Mouse (Mus musculus) CH12.LX (cell line): ENCODE measurements at regions not wholly inside any gene's neighbourhood (a gene's known extent, or its start where the extent isn't known, plus 50 kb on each side); places are given as distances from the start of the nearest gene placed in this dataset.

ENCODE experiments used
- DNase-seq: peaks from one replicate; pipeline ENCODE4 v3.0.0-alpha.2; 2013; ENCODE audit errors: extremely low read depth
- H3K27ac ChIP-seq: 2 replicates; pipeline ENCODE4 v1.5.1; 2012; ENCODE audit warnings: low read depth, mild to moderate bottlenecking, control low read depth, moderate library complexity; ENCODE audit not compliant: insufficient read depth
- H3K27me3 ChIP-seq: replicated peaks from 2 replicates; pipeline ENCODE3; 2012; ENCODE audit warnings: inconsistent platforms
- H3K36me3 ChIP-seq, 2 experiments: replicated peaks in 1 of 2; 2 replicates each; pipeline versions ENCODE3 to v1.6.1; 2012; ENCODE audit warnings: inconsistent platforms in 1 of 2, low read length in 1 of 2, mild to moderate bottlenecking in 1 of 2, mixed read lengths in 1 of 2, moderate library complexity in 1 of 2; ENCODE audit not compliant: control insufficient read depth in 1 of 2, insufficient read depth in 1 of 2
- H3K4me1 ChIP-seq, 2 experiments: 2 replicates each; pipeline ENCODE4 v1.6.1; 2012; ENCODE audit warnings: inconsistent platforms in 1 of 2, moderate library complexity in 1 of 2; ENCODE audit not compliant: insufficient read depth in 2 of 2, control insufficient read depth in 1 of 2
- H3K4me2 ChIP-seq: 2 replicates; pipeline ENCODE4 v1.6.1; 2012; ENCODE audit warnings: low read depth, mild to moderate bottlenecking, control low read depth; ENCODE audit not compliant: poor library complexity, insufficient read depth, severe bottlenecking
- H3K4me3 ChIP-seq, 3 experiments: fragments of 150-350 bp in 1 of 3; sonication (generic) in 1 of 3; replicated peaks in 1 of 3; 2 replicates each; pipeline versions ENCODE3 to v1.5.1; 2011 to 2012; ENCODE audit warnings: low read depth in 2 of 3, low read length in 2 of 3, mild to moderate bottlenecking in 2 of 3, moderate library complexity in 2 of 3, control low read depth in 1 of 3, improper control_type of control experiment in 1 of 3, inconsistent platforms in 1 of 3, mixed read lengths in 1 of 3; ENCODE audit not compliant: poor library complexity in 1 of 3
- H3K79me2 ChIP-seq: replicated peaks from 2 replicates; pipeline ENCODE4 v1.6.1; 2012; ENCODE audit warnings: mild to moderate bottlenecking, moderate library complexity; ENCODE audit not compliant: control insufficient read depth, poor library complexity, insufficient read depth, severe bottlenecking; ENCODE audit errors: extremely low read depth
- H3K9ac ChIP-seq: 2 replicates; pipeline ENCODE4 v1.6.1; 2012; ENCODE audit warnings: low read depth, mild to moderate bottlenecking, control low read depth, moderate library complexity; ENCODE audit not compliant: insufficient read depth
- H3K9me3 ChIP-seq: replicated peaks from 2 replicates; pipeline ENCODE3; 2012; ENCODE audit warnings: low read length, inconsistent platforms, mixed read lengths
- BHLHE40 ChIP-seq: IDR thresholded peaks from 2 replicates; pipeline ENCODE4 v1.6.1; 2011; ENCODE audit warnings: mild to moderate bottlenecking, low read depth, low read length, improper control_type of control experiment
- CHD2 ChIP-seq: IDR thresholded peaks from 2 replicates; pipeline ENCODE4 v1.6.1; 2011; ENCODE audit warnings: low read length, improper control_type of control experiment
- CTCF ChIP-seq, 2 experiments: IDR thresholded peaks in 1 of 2; conservative IDR thresholded peaks in 1 of 2; 2 replicates each; pipeline ENCODE4 v1.5.1; 2011 to 2012; ENCODE audit warnings: low read depth in 2 of 2, low read length in 2 of 2, improper control_type of control experiment in 1 of 2, inconsistent platforms in 1 of 2, mild to moderate bottlenecking in 1 of 2, moderate library complexity in 1 of 2
- E2F4 ChIP-seq: IDR thresholded peaks from 2 replicates; pipeline ENCODE4 v1.6.1; 2011; ENCODE audit warnings: low read depth, low read length, improper control_type of control experiment; ENCODE audit not compliant: insufficient replicate concordance
- GABPA ChIP-seq: IDR thresholded peaks from 2 replicates; pipeline ENCODE4 v1.6.1; 2012; ENCODE audit warnings: low read depth, low read length, improper control_type of control experiment, inconsistent platforms; ENCODE audit not compliant: insufficient replicate concordance
- IRF4 ChIP-seq: IDR thresholded peaks from 2 replicates; pipeline ENCODE4 v1.6.1; 2014; ENCODE audit warnings: low read depth, mild to moderate bottlenecking, inconsistent platforms, low read length, improper control_type of control experiment
- JUN ChIP-seq: IDR thresholded peaks from 2 replicates; pipeline ENCODE4 v1.6.1; 2011; ENCODE audit warnings: low read depth, mild to moderate bottlenecking, low read length, improper control_type of control experiment, moderate library complexity; ENCODE audit not compliant: insufficient read depth
- JUND ChIP-seq: conservative IDR thresholded peaks from 2 replicates; pipeline ENCODE4 v1.6.1; 2011; ENCODE audit warnings: low read depth, low read length, improper control_type of control experiment
- MAX ChIP-seq: IDR thresholded peaks from 2 replicates; pipeline ENCODE4 v1.6.1; 2011; ENCODE audit warnings: low read length, improper control_type of control experiment
- MAZ ChIP-seq: IDR thresholded peaks from 2 replicates; pipeline ENCODE4 v1.6.1; 2012; ENCODE audit warnings: low read depth, mild to moderate bottlenecking, inconsistent platforms, low read length, improper control_type of control experiment, moderate library complexity
- MEF2A ChIP-seq: IDR thresholded peaks from 2 replicates; pipeline ENCODE4 v1.6.1; 2014; ENCODE audit warnings: low read depth, mild to moderate bottlenecking, inconsistent platforms, low read length, improper control_type of control experiment, borderline replicate concordance
- NELFE ChIP-seq: IDR thresholded peaks from 2 replicates; pipeline ENCODE4 v1.6.1; 2011; ENCODE audit warnings: low read depth, low read length, improper control_type of control experiment
- NRF1 ChIP-seq: IDR thresholded peaks from 2 replicates; pipeline ENCODE4 v1.6.1; 2014; ENCODE audit warnings: low read depth, mild to moderate bottlenecking, inconsistent platforms, low read length, improper control_type of control experiment, moderate library complexity
- POLR2AphosphoS2 ChIP-seq: IDR thresholded peaks from 2 replicates; pipeline ENCODE4 v1.6.1; 2011; ENCODE audit warnings: low read depth, low read length, improper control_type of control experiment
- RAD21 ChIP-seq: IDR thresholded peaks from 2 replicates; pipeline ENCODE4 v1.6.1; 2011; ENCODE audit warnings: low read depth, mild to moderate bottlenecking, low read length, improper control_type of control experiment, moderate library complexity
- RCOR1 ChIP-seq: conservative IDR thresholded peaks from 2 replicates; pipeline ENCODE4 v1.6.1; 2012; ENCODE audit warnings: low read depth, mild to moderate bottlenecking, inconsistent platforms, low read length, improper control_type of control experiment
- SMC3 ChIP-seq: IDR thresholded peaks from 2 replicates; pipeline ENCODE4 v1.6.1; 2011; ENCODE audit warnings: low read depth, low read length, improper control_type of control experiment
- USF2 ChIP-seq: conservative IDR thresholded peaks from 2 replicates; pipeline ENCODE4 v1.6.1; 2011; ENCODE audit warnings: low read depth, low read length, improper control_type of control experiment
- ZKSCAN1 ChIP-seq: IDR thresholded peaks from 2 replicates; pipeline ENCODE4 v1.6.1; 2012; ENCODE audit warnings: low read depth, inconsistent platforms, low read length, improper control_type of control experiment, borderline replicate concordance
- ZMIZ1 ChIP-seq: IDR thresholded peaks from 2 replicates; pipeline ENCODE4 v1.6.1; 2012; ENCODE audit warnings: low read depth, mild to moderate bottlenecking, inconsistent platforms, low read length, improper control_type of control experiment
- ZNF384 ChIP-seq: IDR thresholded peaks from 2 replicates; pipeline ENCODE4 v1.6.1; 2012; ENCODE audit warnings: low read depth, low read length, improper control_type of control experiment, inconsistent platforms
- dilution Hi-C: fragments of 300-500 bp; cut with MboI; formaldehyde crosslinking; loops from 2 replicates; pipeline ENCODE4 v1.14.3; 2020; ENCODE audit warnings: low sequenced_read_pairs; ENCODE audit not compliant: extremely low pct_unique_long_range_greater_than_20kb, extremely low pct_ligation_motif_present
- in situ Hi-C: fragments of 300-500 bp; cut with MboI; formaldehyde crosslinking; loops from 3 replicates; pipeline ENCODE4 v1.14.3; 2019; ENCODE audit warnings: low sequenced_read_pairs, low pct_ligation_motif_present, low pct_unique_long_range_greater_than_20kb, mixed read lengths

- no peaks in the 10 kb centered on the region for H3K27me3 ChIP-seq
- H3K9me3 ChIP-seq: no peaks in the 10 kb centered on the region
- no peaks in the 10 kb centered on the region for H3K36me3 ChIP-seq
- dilution Hi-C loops (no loop called here), in situ Hi-C loops (no loop called here)
- H3K79me2 ChIP-seq: no peaks in the 10 kb centered on the region
- H3K9ac ChIP-seq: no peak overlapping the region
- peaks cover 0 to 4% of the 10 kb centered on the region in 2 experiments; a peak in 1 of 4 replicates for H3K4me1 ChIP-seq
- H3K27ac ChIP-seq: no peak overlapping the region
- no peak for TF ChIP-seq CHD2
- TF ChIP-seq POLR2AphosphoS2: no peak
- TF ChIP-seq MAX: no peak
- no peak for TF ChIP-seq ZNF384
- no peak for TF ChIP-seq ZKSCAN1
- TF ChIP-seq MAZ: no peak
- no peak for TF ChIP-seq IRF4
- no peak for TF ChIP-seq NRF1
- no peak for TF ChIP-seq JUND
- no peak for DNase-seq
- H3K4me2 ChIP-seq: peak overlapping the region; percentile 55
- no peak overlapping the region for H3K4me3 ChIP-seq
Observed at GRCm38 (mm10) chr13:84663967-84664366, 441.9 kb downstream of the Tmem161b start.

- no peak overlapping the region for H3K4me2 ChIP-seq
- no peak for DNase-seq
- no peak overlapping the region for H3K9ac ChIP-seq
Observed at GRCm38 (mm10) chr13:84680971-84681370, 458.9 kb downstream of the Tmem161b start.

GRCm38 (mm10) chr13:84685930-84686329 lies 463.8 kb downstream of the Tmem161b start:
- peak; percentile 52 for DNase-seq
- dilution Hi-C loops: no loop called here
- no peak overlapping the region for H3K4me3 ChIP-seq
- no peak overlapping the region for H3K4me2 ChIP-seq
- H3K4me1 ChIP-seq: no peaks in the 10 kb centered on the region
- no peaks in the 10 kb centered on the region for H3K9me3 ChIP-seq
- no peaks in the 10 kb centered on the region for H3K79me2 ChIP-seq
- H3K9ac ChIP-seq: no peak overlapping the region
- H3K27ac ChIP-seq: no peak overlapping the region
- H3K27me3 ChIP-seq: no peaks in the 10 kb centered on the region
- in situ Hi-C loops: no loop called here
- no peaks in the 10 kb centered on the region for H3K36me3 ChIP-seq
- TF ChIP-seq JUND (no peak), SMC3 (peak; percentile 77), MEF2A (no peak), RAD21 (peak; percentile 79), CTCF (conservative IDR thresholded peaks at IDR 0.05 in 1 of 2, IDR thresholded peaks at IDR 0.05 in 1 of 2; ENCODE audit: low read depth in 2 of 2, low read length in 2 of 2) (peak; percentile 20 to 79; a peak in 3 of 4 replicates), USF2 (no peak), BHLHE40 (no peak), GABPA (no peak), POLR2AphosphoS2 (no peak), ZMIZ1 (no peak), NELFE (no peak)

More at GRCm38 (mm10) chr13:84680971-84681370, 458.9 kb downstream of the Tmem161b start:
- no peaks in the 10 kb centered on the region for H3K79me2 ChIP-seq
- H3K4me1 ChIP-seq: no peaks in the 10 kb centered on the region
- in situ Hi-C loops (no loop called here), dilution Hi-C loops (no loop called here)
- no peak for TF ChIP-seq JUN
- no peak for TF ChIP-seq MAZ
- no peak for TF ChIP-seq E2F4
- TF ChIP-seq POLR2AphosphoS2: no peak
- TF ChIP-seq RCOR1: no peak
- TF ChIP-seq CHD2: no peak
- no peak for TF ChIP-seq GABPA
- H3K4me3 ChIP-seq: no peak overlapping the region
- H3K9me3 ChIP-seq: no peaks in the 10 kb centered on the region
- H3K27me3 ChIP-seq: no peaks in the 10 kb centered on the region
- no peak overlapping the region for H3K27ac ChIP-seq
- H3K36me3 ChIP-seq: no peaks in the 10 kb centered on the region
